Mouse (Mus musculus) midbrain, embryonic 16.5 days (tissue): ENCODE results near the gene Mfap1b. TPM values are rescaled to one million over a fixed set of nuclear protein-coding genes. Genes with fewer than 3 reads are reported as not detected.

Experiments
- ATAC-seq: fragments of 200-750 bp; cut with Nextera tagmentation; 2 replicates; pipeline ENCODE4 v1.8.0; 2017; ENCODE audit warnings: moderate TSS enrichment
- H3K27ac ChIP-seq: fragments of 300-500 bp; sonication (generic); 2 replicates; pipeline ENCODE4 v1.5.1; 2014; ENCODE audit warnings: mild to moderate bottlenecking, low read length, mixed read lengths
- H3K27me3 ChIP-seq: fragments of 300-500 bp; sonication (generic); 2 replicates; pipeline ENCODE4 v1.6.1; 2014; ENCODE audit warnings: low read depth, low read length, mixed read lengths; ENCODE audit not compliant: control insufficient read depth, insufficient read depth
- H3K36me3 ChIP-seq: fragments of 300-500 bp; sonication (generic); 2 replicates; pipeline ENCODE4 v1.6.1; 2014; ENCODE audit warnings: mild to moderate bottlenecking, low read length, moderate library complexity, mixed read lengths; ENCODE audit not compliant: control insufficient read depth, insufficient read depth
- H3K4me1 ChIP-seq: fragments of 300-500 bp; sonication (generic); 2 replicates; pipeline ENCODE4 v1.6.1; 2014; ENCODE audit warnings: mild to moderate bottlenecking, low read length, mixed read lengths; ENCODE audit not compliant: control insufficient read depth, insufficient read depth
- H3K4me2 ChIP-seq: fragments of 300-500 bp; sonication (generic); 2 replicates; pipeline ENCODE4 v1.6.1; 2014; ENCODE audit warnings: mild to moderate bottlenecking, low read length, mixed read lengths
- H3K4me3 ChIP-seq: fragments of 300-500 bp; sonication (generic); 2 replicates; pipeline ENCODE4 v1.5.1; 2014; ENCODE audit warnings: low read depth, mild to moderate bottlenecking, low read length, moderate library complexity, mixed read lengths
- H3K9ac ChIP-seq: fragments of 300-500 bp; sonication (generic); 2 replicates; pipeline ENCODE4 v1.6.1; 2014; ENCODE audit warnings: low read depth, low read length, mixed read lengths
- H3K9me3 ChIP-seq: fragments of 300-500 bp; sonication (generic); replicated peaks from 2 replicates; pipeline ENCODE4 v1.6.1; 2014; ENCODE audit warnings: mild to moderate bottlenecking, low read length, mixed read lengths; ENCODE audit not compliant: control insufficient read depth, poor library complexity, severe bottlenecking
- WGBS: fragments of 180-500 bp; shearing (Covaris S2); extraction: QIAGEN DNeasy Blood & Tissue Kit; methylation state at CpG from one replicate; pipeline ENCODE4 v1.1.7; 2014; 5-methylcytosine and 5-hydroxymethylcytosine counted together
- polyA plus RNA-seq: library from polyadenylated mRNA; unstranded; fragments of >200 nt; fragmentation: Nextera tagmentation; extraction: Ambion mirVana; gene quantifications from 2 replicates; pipeline ENCODE4 v1.2.1, GENCODE M21; 2015

The Mfap1b gene
- polyA plus RNA-seq, 1 experiment from 2014 or later, result 75.4 TPM

DNA sequence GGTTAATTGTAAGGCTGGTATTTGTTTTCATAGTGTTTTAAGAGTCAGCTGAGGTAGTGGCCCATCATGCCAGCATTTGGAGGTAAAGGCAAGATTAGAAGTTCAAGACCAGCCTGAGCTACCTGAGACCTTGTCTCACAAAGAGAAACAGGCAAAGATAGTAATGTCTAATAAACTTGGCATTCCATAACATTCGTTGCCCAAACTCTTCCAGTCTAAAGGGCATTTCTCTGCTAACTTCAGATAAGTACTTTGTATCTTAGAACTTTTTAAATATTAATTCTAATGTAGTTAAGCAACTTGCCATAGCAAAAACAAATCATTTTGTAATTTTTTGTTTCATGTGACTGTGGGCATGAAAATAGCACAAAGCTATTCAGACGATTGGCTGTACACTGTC, 50.7 kb downstream of the Mfap1b start:
- ATAC-seq, result no peak
- Histone ChIP-seq H3K9ac (no peak overlapping the region), H3K9me3 (no peaks in the 10 kb centered on the region), H3K36me3 (peaks cover 26% of the 10 kb centered on the region; the same call in 1 of the 2 replicates), H3K27ac (no peak overlapping the region), H3K4me1 (no peaks in the 10 kb centered on the region), H3K4me2 (no peak overlapping the region), H3K4me3 (no peak overlapping the region), H3K27me3 (no peaks in the 10 kb centered on the region)
- 91% methylated on average over 2 of the region's 2 CpGs for WGBS

DNA sequence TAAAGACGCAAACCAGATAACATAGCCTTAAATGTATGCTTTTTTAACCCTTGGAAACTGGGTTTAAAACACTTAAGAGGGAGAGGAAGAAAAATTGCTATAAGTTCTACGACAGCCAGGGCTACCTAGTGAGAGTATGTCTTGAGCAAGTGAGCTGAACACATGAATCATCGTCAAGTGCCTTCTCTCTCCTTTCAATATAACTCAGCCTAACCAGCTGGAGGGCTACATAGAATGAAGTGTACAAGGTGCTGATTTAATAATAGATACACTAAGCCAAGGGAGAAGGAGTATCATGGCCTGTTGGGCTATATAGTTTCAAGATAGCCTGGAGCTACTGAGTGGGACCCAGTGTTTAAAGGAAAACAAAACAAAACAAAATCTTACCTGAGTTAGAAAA, 55.4 kb downstream of the Mfap1b start:
- 97% methylated on average over 3 of the region's 3 CpGs for WGBS
- Histone ChIP-seq H3K27ac (no peak overlapping the region), H3K9ac (no peak overlapping the region), H3K27me3 (no peaks in the 10 kb centered on the region), H3K4me2 (no peak overlapping the region), H3K4me3 (no peak overlapping the region), H3K9me3 (no peaks in the 10 kb centered on the region), H3K36me3 (peaks cover 11% of the 10 kb centered on the region; the same call in 1 of the 2 replicates), H3K4me1 (peaks cover 20% of the 10 kb centered on the region)
- ATAC-seq, result no peak

DNA sequence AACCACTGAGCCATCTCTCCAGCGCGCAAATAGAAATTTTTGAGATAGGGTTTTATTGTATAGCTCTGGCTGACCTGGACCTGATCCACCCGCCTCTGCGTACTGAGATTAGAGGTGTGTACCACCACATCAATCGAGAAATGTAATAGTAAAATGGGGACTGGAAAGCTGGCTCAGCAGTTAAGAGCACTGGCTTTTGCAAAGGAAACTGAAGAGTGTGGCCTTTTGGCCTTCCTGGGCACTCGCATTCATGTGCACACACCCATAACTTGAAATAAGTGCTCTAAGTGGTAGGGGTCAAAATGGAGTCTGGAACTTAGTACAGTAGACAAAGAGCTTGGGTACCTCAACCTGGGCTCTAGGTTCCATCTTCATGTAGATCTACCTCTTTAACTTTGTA, 57.5 kb downstream of the Mfap1b start:
- H3K4me1 ChIP-seq, result peaks cover 26% of the 10 kb centered on the region
- 96% methylated on average over 6 of the region's 6 CpGs for WGBS

DNA sequence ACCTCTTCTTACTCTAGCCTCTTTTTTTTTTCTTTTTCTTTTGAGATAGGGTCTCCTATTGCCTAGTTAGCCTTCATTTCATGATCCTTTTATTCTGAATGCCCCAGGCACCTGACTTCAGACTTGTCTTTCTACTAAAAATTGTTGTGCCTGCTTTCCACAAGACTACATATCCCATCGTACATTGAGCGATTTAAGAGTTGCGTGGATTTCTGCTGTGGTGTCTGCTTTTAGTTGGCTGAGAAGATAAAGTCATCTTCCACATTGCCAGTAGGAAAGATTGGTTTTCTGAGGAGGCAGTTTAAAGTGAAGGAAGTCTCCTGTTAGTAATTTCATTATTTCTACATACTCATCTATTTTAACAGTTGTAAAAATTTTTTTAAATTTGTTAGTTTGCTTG, 58.3 kb downstream of the Mfap1b start:
- 89% methylated on average over 3 of the region's 3 CpGs for whole genome bisulfite sequencing
- Histone ChIP-seq H3K4me2 (peak overlapping the region; percentile 79), H3K27ac (no peak overlapping the region), H3K36me3 (no peaks in the 10 kb centered on the region), H3K9ac (no peak overlapping the region), H3K4me3 (peak overlapping the region; percentile 99; the same call in 1 of the 2 replicates), H3K4me1 (peaks cover 26% of the 10 kb centered on the region), H3K27me3 (no peaks in the 10 kb centered on the region), H3K9me3 (no peaks in the 10 kb centered on the region)
- ATAC-seq, result no peak

More for the DNA sequence above, 57.5 kb downstream of the Mfap1b start:
- H3K4me3 ChIP-seq, result no peak overlapping the region
- no peak overlapping the region for H3K4me2 ChIP-seq
- no peak for ATAC-seq
- H3K27me3 ChIP-seq, result no peaks in the 10 kb centered on the region
- H3K27ac ChIP-seq, result no peak overlapping the region
- no peaks in the 10 kb centered on the region for H3K9me3 ChIP-seq
- no peaks in the 10 kb centered on the region for H3K36me3 ChIP-seq
- no peak overlapping the region for H3K9ac ChIP-seq

DNA sequence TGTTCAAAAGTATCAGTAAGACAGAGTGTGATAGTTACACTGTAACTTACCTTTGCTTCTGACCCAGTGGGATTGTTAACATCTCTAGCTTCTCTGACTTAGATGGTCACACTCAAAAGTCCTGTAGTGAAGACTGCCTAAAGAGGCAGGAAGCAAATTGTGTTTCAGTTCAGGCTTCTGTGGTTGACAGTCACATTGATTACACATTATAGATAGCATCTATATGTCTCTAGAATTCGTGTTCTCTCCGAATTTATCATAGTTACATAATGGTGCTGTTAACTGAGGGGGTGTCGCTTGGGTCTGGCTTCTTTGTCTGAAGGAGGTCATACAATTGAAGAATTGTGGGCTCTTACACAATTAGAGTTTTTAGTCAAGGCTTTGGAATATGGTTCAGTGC, 58.8 kb downstream of the Mfap1b start:
- peak overlapping the region; percentile 99 for H3K4me3 ChIP-seq
- H3K27ac ChIP-seq, result no peak overlapping the region
- H3K4me2 ChIP-seq, result peak overlapping the region; percentile 79
- ATAC-seq, result no peak
- WGBS, result 69% methylated on average over 3 of the region's 3 CpGs
- no peaks in the 10 kb centered on the region for H3K27me3 ChIP-seq
- peak overlapping the region; percentile 49 for H3K9ac ChIP-seq
- peaks cover 26% of the 10 kb centered on the region for H3K4me1 ChIP-seq
- no peaks in the 10 kb centered on the region for H3K9me3 ChIP-seq
- no peaks in the 10 kb centered on the region for H3K36me3 ChIP-seq

DNA sequence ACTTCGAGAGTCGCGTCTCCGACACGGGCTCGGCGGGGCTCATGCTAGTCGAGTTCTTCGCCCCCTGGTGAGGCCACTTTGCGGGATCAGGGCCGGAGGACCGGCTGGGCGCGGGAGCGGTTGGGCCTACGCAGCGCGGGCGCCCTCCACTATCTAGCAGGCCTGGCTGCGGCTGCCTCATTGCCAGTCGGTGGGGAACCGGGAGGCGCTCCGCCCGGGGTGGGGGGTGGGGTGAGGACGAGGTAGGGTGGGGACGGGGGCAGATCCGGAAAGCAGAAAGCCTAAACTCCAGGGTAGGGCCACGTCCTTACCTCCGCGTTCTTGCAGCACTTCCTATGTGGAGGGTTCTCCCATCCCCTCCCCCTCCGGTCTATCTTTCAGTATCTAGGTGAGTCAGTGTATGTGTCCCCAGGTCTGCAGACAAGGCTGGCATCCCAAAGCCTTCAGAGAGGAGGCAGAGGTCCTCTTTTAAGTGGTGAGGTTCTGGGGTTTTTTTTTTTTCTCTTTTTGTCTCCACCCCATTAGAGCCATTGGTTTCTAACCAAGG, 59.7 kb downstream of the Mfap1b start:
- Histone ChIP-seq H3K4me1 (peaks cover 26% of the 10 kb centered on the region), H3K27ac (peak overlapping the region; percentile 94), H3K9ac (peak overlapping the region; percentile 96), H3K4me3 (peak overlapping the region; percentile 99), H3K4me2 (peak overlapping the region; percentile 79), H3K36me3 (no peaks in the 10 kb centered on the region), H3K27me3 (no peaks in the 10 kb centered on the region), H3K9me3 (no peaks in the 10 kb centered on the region)
- 0% methylated on average over 28 of the region's 32 CpGs for WGBS
- ATAC-seq, result peak; percentile 55

DNA sequence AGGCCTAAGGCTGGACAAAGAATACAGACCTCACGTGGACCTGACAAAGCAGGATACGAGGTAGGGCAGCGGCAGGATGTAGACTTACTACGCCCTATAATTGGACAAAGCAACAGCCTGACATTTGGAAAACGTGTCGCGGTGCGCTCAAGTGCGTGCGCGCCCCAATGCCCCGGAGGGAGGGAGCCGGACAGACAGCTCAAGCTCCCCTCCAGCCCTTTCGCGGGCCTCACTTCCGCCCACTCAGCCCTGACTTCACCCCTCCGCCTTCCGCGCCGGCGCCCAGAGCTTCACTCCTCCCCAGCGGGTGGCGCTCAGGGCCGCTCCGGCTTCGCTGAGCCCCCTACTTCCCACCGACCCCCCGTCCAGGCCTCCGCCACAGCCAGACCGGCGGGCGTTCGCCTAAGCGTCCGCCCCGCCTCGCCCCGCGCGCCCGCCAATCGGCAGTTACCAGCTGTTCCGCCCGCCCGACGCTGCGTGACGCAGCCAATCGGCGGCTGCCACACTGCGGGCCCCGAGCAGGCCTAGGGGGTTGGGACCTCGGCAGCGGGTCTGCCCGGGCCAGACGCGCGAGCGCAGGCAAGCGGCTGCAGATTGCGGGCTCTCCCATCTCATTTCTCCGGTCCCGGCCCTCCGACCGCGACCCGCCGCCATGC, 60.4 kb downstream of the Mfap1b start, which contains the start of the genes Pdia3 and Catsper2:
Gene Pdia3, plus strand, starts transcription at position 389 of the 656 bp plus-strand sequence.
Gene Catsper2, minus strand, starts transcription at position 406 of the 656 bp plus-strand sequence.
- Histone ChIP-seq H3K36me3 (no peaks in the 10 kb centered on the region), H3K9ac (peak within 1 kb of the TSS; percentile 96), H3K9me3 (no peaks in the 10 kb centered on the region), H3K27ac (peak within 1 kb of the TSS; percentile 94), H3K4me2 (peak within 1 kb of the TSS; percentile 79), H3K4me3 (peak within 1 kb of the TSS; percentile 99), H3K4me1 (peaks cover 26% of the 10 kb centered on the region), H3K27me3 (no peaks in the 10 kb centered on the region)
- WGBS, result under 1% methylated on average over 66 of the region's 68 CpGs
- ATAC-seq, result peak; percentile 99

DNA sequence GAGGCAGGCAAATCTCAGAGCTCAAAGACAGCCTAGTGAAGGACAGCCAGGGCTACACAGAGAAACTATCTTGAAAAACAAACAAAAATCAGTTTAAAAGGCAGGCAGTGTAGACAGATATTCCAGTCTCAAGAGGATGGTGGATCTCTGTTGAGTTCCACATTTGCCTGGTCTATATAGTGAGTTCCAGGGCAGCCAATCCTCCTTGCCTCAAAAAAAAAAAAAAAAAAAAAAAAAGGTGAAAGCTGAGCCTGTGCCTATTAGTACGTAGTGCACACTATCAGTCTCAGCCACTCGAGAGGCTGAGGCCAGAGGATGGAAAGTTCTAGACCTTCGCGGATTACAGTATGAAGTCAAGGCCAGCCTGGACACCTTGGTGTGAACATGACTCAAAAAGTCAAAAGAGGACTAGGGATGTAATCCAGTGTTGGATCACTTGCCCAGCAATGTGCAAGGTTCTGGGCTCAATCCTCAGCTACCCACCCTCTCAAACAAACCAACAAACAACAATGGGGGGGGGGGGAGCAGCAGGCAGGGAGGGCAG, 61.0 kb downstream of the Mfap1b start:
- peak; percentile 16; the same call in 1 of the 2 replicates for ATAC-seq
- Histone ChIP-seq H3K9ac (peak overlapping the region; percentile 96), H3K4me2 (peak overlapping the region; percentile 64), H3K9me3 (no peaks in the 10 kb centered on the region), H3K4me3 (peak overlapping the region; percentile 99), H3K27ac (peak overlapping the region; percentile 94), H3K27me3 (no peaks in the 10 kb centered on the region), H3K4me1 (peaks cover 26% of the 10 kb centered on the region), H3K36me3 (no peaks in the 10 kb centered on the region)
- 11% methylated on average over 4 of the region's 4 CpGs for WGBS
